Mouse (Mus musculus) c-Kit-negative CD71-positive TER-119-positive erythroid progenitor cells, embryonic 14.5 days (primary cell): ENCODE data around the gene Olfr592.
"Not testable (repeated sequence)": the region's sequence is repeated elsewhere in the genome, so short reads cannot be mapped to it uniquely, and the experiment has no call there.

Experiments used
- DNase-seq: peaks from one replicate; pipeline ENCODE4 v3.0.0-alpha.2; 2013; ENCODE audit warnings: low read depth, low spot score

Olfr592 gene

DNA sequence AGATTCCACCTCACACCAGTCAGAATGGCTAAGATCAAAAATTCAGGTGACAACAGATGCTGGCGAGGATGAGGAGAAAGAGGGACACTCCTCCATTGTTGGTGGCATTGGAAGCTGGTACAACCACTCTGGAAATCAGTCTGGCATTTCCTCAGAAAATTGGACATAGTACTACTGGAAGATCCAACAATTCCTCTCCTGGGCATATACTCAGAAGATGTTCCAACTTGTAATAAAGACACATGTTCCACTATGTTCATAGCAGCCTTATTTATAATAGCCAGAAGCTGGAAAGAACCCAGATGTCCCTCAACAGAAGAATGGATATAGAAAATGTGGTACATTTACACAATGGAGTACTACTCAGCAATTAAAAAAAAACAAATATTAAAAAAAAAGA is at the start of gene Olfr592:
Gene Olfr592 (plus strand): TSS at position 301 of the 400 bp plus-strand sequence.
- not testable (repeated sequence) for DNase-seq

- no peak for DNase-seq
Observed at GRCm38 (mm10) chr7:103140579-103140978, 44.0 kb upstream of the Olfr592 start, which contains the start of gene Olfr588-ps1. TSS of gene Olfr588-ps1 (plus strand) at chr7:103140879.

GRCm38 (mm10) chr7:103156256-103156655 is 28.3 kb upstream of the Olfr592 start, which contains the start of gene Olfr589:
TSS of gene Olfr589 (minus strand) at chr7:103156356.
- no peak for DNase-seq

DNA sequence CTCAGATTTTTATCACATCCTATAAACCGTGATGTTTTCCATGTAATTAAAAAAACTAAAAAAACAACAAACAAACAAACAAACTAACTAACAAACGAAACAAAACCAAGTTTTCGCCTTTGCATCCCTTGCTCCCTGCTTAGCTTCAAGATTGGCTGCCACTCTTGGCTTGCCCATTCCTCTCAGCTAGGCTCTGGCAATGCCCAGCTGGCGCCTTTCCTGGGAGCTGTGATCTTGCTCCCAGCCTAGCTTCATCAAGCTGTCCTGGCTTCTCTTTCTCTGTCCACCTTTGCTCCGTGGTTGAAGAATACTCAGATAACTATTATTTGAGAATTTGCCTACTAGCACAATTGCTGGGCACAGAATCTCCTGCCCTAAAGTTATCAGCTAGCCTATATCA is 14.9 kb upstream of the Olfr592 start:
- no peak for DNase-seq

GRCm38 (mm10) chr7:103178240-103178639 is 6.4 kb upstream of the Olfr592 start, which contains the start of gene Olfr591:
TSS of gene Olfr591 (minus strand) at chr7:103178340.
- no peak for DNase-seq

GRCm38 (mm10) chr7:103211562-103211961 is 27.0 kb downstream of the Olfr592 start, which contains the start of gene Olfr593:
TSS of gene Olfr593 (plus strand) at chr7:103211862.
- DNase-seq: no peak

DNA sequence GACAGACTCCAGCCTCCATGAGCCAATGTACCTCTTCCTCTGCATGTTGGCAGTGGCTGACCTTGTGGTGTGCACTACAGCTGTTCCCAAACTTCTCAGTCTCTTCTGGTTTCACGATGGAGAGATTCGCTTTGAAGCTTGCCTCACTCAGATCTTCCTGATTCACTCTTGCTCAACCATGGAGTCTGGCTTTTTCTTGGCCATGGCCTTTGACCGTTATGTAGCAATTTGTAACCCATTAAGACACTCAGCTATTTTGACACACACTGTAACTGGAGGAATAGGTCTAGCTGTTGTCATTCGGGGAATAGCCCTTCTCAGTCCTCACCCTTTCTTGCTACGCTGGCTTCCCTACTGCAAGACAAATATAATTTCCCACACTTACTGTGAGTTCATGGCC is 27.4 kb downstream of the Olfr592 start:
- DNase-seq: not testable (repeated sequence)

- no peak for DNase-seq
Observed at GRCm38 (mm10) chr7:103216696-103217095, 32.1 kb downstream of the Olfr592 start, which contains the start of gene Olfr594. TSS of gene Olfr594 (plus strand) at chr7:103216996.
